Mouse (Mus musculus) liver, embryonic 13.5 days (tissue): ENCODE measurements at regions not wholly inside any gene's neighbourhood (a gene's known extent, or its start where the extent isn't known, plus 50 kb on each side); places are given as distances from the start of the nearest gene placed in this dataset.

Experiments used
- ATAC-seq: fragments of 200-750 bp; cut with Nextera tagmentation; 2 replicates; pipeline ENCODE4 v1.8.0; 2017; ENCODE audit warnings: low read depth, mild to moderate bottlenecking, moderate number of reproducible peaks, moderate library complexity
- DNase-seq: peaks from one replicate; pipeline ENCODE4 v3.0.0; 2022
- H3K27ac ChIP-seq: fragments of 300-500 bp; sonication (generic); 2 replicates; pipeline ENCODE4 v1.5.1; 2015; ENCODE audit warnings: moderate library complexity, mild to moderate bottlenecking, inconsistent platforms
- H3K27me3 ChIP-seq: fragments of 300-500 bp; sonication (generic); 2 replicates; pipeline ENCODE4 v1.6.1; 2015; ENCODE audit warnings: mild to moderate bottlenecking, inconsistent platforms
- H3K36me3 ChIP-seq: fragments of 300-500 bp; sonication (generic); 2 replicates; pipeline ENCODE4 v1.6.1; 2015; ENCODE audit warnings: mild to moderate bottlenecking, inconsistent platforms
- H3K4me1 ChIP-seq: fragments of 300-500 bp; sonication (generic); replicated peaks from 2 replicates; pipeline ENCODE4 v1.6.1; 2015; ENCODE audit warnings: inconsistent platforms
- H3K4me2 ChIP-seq: fragments of 300-500 bp; sonication (generic); 2 replicates; pipeline ENCODE4 v1.6.1; 2015; ENCODE audit warnings: inconsistent platforms, mild to moderate bottlenecking, moderate library complexity
- H3K4me3 ChIP-seq: fragments of 300-500 bp; sonication (generic); replicated peaks from 2 replicates; pipeline ENCODE4 v1.5.1; 2015; ENCODE audit warnings: mild to moderate bottlenecking, inconsistent platforms
- H3K9ac ChIP-seq: fragments of 300-500 bp; sonication (generic); 2 replicates; pipeline ENCODE4 v1.6.1; 2015; ENCODE audit warnings: mild to moderate bottlenecking, inconsistent platforms
- H3K9me3 ChIP-seq: fragments of 300-500 bp; sonication (generic); replicated peaks from 2 replicates; pipeline ENCODE4 v1.6.1; 2016; ENCODE audit warnings: inconsistent platforms
- WGBS: fragments of 180-500 bp; shearing (Covaris S2); methylation state at CpG from one replicate; pipeline ENCODE4 v1.1.7; 2015; ENCODE audit not compliant: insufficient replicate concordance; 5-methylcytosine and 5-hydroxymethylcytosine counted together

DNA sequence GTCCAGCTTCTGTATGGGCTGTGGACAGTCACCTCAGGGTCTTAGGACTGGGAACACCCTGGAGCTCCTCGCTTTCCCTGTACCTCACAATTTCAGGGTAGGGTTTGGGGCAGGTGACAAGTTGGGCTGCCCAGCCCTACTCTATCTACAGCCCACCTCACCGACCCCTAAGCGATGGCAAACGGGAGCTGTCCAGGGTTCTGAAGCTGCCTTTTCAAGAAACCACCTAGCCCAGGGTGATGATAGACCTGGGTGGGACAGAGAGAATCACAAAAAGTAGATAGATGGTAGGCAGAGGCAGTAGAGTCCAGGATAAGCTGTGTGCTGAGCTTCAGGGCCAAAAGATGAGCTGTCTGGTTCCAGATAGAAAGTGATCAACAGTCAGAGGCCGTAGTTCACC is 479.7 kb upstream of the Zdhhc25 start:
- Histone ChIP-seq H3K4me3 (no peak overlapping the region), H3K9ac (no peak overlapping the region), H3K27ac (no peak overlapping the region), H3K27me3 (no peaks in the 10 kb centered on the region), H3K9me3 (peaks cover 5% of the 10 kb centered on the region), H3K4me1 (no peaks in the 10 kb centered on the region), H3K36me3 (no peaks in the 10 kb centered on the region), H3K4me2 (no peak overlapping the region)
- ATAC-seq (no peak), DNase-seq (no peak)
- WGBS: 48% methylated on average over 5 of the region's 5 CpGs

DNA sequence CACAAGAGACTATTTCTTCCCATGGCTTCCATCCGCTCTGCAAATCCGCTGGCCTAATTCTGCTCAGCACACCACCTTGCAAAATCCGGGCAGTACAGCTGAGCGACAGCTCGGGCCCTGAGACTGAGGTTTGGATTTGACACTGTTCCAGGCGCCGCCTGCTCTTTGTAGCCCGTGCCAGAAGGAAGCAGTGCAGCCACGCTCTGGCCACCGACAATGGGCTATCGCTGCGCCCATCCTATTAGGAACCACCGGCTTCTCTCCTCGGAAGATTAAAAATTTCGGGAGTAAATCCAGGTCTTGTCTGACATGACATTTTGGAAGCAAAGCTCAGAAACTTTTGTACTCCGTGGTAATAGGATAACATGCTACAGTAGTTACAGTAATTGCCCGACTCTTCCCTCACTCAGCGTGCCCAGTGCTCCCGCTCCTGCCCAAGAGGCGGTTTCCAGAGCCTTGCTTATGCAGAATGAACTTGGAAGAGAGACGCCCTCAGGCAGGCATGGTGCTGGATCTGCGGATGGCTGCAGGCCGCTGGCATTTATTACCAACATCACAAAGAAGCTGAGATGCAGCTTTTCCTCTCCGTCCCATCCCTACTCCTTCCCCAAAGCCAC is 476.1 kb upstream of the Zdhhc25 start:
- H3K4me1 ChIP-seq: no peaks in the 10 kb centered on the region
- no peaks in the 10 kb centered on the region for H3K27me3 ChIP-seq
- peaks cover 9% of the 10 kb centered on the region for H3K9me3 ChIP-seq
- WGBS: 74% methylated on average over 24 of the region's 24 CpGs
- H3K27ac ChIP-seq: no peak overlapping the region
- ATAC-seq (no peak), DNase-seq (no peak)
- no peak overlapping the region for H3K9ac ChIP-seq
- no peak overlapping the region for H3K4me3 ChIP-seq
- H3K36me3 ChIP-seq: no peaks in the 10 kb centered on the region
- no peak overlapping the region for H3K4me2 ChIP-seq

DNA sequence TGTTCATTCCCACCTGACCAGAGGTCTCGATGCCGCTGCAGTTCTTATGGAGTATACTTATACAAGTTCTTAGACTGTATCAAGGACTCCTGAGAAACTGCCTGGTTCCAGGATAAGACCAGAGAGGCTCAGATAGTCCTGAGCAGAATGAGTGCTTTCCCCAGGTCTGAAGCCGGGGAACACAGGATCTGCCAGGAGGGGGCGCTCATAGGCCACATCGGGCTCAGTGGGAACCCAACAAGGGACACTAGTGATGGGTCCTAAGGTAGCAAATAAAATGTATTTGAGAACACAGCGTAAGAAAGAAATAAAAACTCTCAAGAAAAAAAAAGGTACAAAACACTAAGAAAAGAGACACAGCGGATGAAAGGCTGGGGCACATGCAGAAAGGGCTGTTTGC is 454.0 kb upstream of the Zdhhc25 start:
- no peaks in the 10 kb centered on the region for H3K4me1 ChIP-seq
- no peaks in the 10 kb centered on the region for H3K9me3 ChIP-seq
- H3K27ac ChIP-seq: no peak overlapping the region
- ATAC-seq: no peak
- H3K4me2 ChIP-seq: no peak overlapping the region
- no peak for DNase-seq
- no peak overlapping the region for H3K9ac ChIP-seq
- H3K36me3 ChIP-seq: no peaks in the 10 kb centered on the region
- no peak overlapping the region for H3K4me3 ChIP-seq
- no peaks in the 10 kb centered on the region for H3K27me3 ChIP-seq
- 40% methylated on average over 7 of the region's 7 CpGs for WGBS

DNA sequence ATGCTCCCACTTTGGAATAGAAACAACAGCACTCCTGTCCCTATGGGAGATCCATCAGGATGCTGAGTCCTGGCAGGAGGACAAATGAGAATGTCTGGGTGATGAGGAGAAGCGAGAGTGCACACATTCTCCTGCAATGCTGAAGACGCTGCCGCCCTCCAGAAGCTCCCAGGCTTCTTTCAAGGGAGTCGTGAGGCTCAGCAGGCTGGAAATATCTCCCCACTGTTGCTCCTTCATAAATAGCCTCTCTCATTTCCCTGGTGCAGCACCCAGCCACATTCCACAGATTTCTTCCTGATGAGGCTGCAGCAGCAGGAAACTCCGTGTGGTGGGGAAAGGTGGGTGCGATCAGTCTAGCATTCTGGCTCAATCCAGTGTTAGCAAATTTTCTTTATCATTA is 448.9 kb upstream of the Zdhhc25 start:
- no peaks in the 10 kb centered on the region for H3K4me1 ChIP-seq
- WGBS: 57% methylated on average over 6 of the region's 6 CpGs
- no peaks in the 10 kb centered on the region for H3K27me3 ChIP-seq
- no peaks in the 10 kb centered on the region for H3K36me3 ChIP-seq
- H3K4me3 ChIP-seq: no peak overlapping the region
- ATAC-seq (no peak), DNase-seq (no peak)
- no peak overlapping the region for H3K4me2 ChIP-seq
- H3K9ac ChIP-seq: no peak overlapping the region
- H3K9me3 ChIP-seq: peaks cover 8% of the 10 kb centered on the region; the same call in 1 of the 2 replicates
- no peak overlapping the region for H3K27ac ChIP-seq

DNA sequence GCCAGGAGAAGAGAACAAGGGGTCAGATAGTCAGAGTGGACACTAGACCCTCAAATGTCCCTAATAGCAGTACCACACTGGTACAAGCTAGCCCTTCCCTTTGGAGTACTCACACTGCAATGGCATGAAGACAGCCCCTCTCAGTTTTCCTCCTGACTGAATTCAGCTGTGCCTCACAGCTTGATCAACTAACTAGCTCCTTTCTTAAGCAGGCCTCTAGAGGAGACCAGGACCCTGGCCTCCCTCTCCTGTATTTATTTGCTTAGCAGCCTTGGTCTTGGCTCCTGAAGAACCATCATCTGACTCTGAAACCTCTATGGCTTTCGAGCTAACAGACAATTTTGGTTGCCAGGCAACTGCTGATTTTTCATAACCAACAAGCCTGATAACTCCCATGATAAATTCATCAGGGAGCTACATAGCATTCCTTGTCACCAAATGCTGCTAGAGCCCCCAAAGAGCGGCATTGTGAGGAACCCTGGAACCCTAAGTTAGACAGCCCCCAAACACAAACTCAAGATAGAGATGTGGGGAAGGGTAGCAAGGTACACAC is 440.4 kb upstream of the Zdhhc25 start:
- Histone ChIP-seq H3K4me1 (no peaks in the 10 kb centered on the region), H3K27me3 (no peaks in the 10 kb centered on the region), H3K4me2 (no peak overlapping the region), H3K36me3 (no peaks in the 10 kb centered on the region), H3K9ac (no peak overlapping the region), H3K4me3 (no peak overlapping the region), H3K9me3 (peaks cover 18% of the 10 kb centered on the region; the same call in 1 of the 2 replicates), H3K27ac (no peak overlapping the region)
- 44% methylated on average over 2 of the region's 2 CpGs for WGBS
- DNase-seq (no peak), ATAC-seq (no peak)

DNA sequence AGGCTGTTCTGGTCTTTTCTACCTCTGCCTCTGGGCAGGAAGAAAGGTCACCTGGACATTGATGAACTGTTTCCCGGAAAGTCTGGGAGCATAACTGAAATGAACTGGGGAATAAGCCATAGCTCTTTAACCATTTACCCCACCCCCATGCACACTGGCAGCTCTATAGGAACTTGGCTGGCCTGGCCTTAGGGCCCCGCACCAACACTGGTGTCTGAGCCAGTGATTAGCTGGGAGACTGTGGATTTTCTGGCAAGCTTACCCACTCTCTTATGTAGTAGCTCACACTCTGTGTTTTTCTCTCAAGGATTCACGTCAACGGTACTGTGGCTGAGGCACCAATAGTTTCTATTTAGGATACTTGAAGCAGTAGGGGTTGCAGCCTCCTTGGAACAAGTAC is 439.8 kb upstream of the Zdhhc25 start:
- no peak overlapping the region for H3K27ac ChIP-seq
- DNase-seq (no peak), ATAC-seq (no peak)
- no peaks in the 10 kb centered on the region for H3K4me1 ChIP-seq
- H3K9me3 ChIP-seq: peaks cover 13% of the 10 kb centered on the region; the same call in 1 of the 2 replicates
- no peak overlapping the region for H3K9ac ChIP-seq
- no peaks in the 10 kb centered on the region for H3K27me3 ChIP-seq
- H3K4me2 ChIP-seq: no peak overlapping the region
- no peaks in the 10 kb centered on the region for H3K36me3 ChIP-seq
- WGBS: 71% methylated on average over 4 of the region's 4 CpGs
- H3K4me3 ChIP-seq: no peak overlapping the region

DNA sequence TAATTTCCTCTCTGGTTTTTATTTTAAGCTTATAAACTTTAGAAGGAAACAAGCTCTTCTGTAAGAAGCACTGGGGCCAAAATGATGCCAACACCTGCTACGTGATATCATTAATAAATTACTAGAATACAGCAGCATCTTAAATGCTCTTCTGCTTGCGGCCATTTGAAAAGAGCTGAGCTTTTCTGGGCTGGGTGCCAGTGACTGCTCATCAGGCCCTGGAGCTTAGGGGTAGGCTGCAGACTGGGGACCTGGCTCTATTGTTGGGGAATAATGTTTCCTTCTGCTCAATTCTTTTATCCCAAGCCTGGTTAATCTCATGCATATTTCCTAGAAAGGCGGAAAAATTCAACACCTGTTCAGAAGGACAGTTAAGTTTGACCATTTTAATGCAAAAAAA is 436.7 kb upstream of the Zdhhc25 start:
- Histone ChIP-seq H3K4me1 (no peaks in the 10 kb centered on the region), H3K27ac (no peak overlapping the region), H3K9me3 (0 out of 2 replicates have a peak, but pooled peaks cover 10% of the 10 kb centered on the region), H3K9ac (no peak overlapping the region), H3K36me3 (no peaks in the 10 kb centered on the region), H3K4me3 (no peak overlapping the region), H3K4me2 (no peak overlapping the region), H3K27me3 (no peaks in the 10 kb centered on the region)
- ATAC-seq (no peak), DNase-seq (no peak)
- WGBS: 53% methylated on average over 3 of the region's 3 CpGs

DNA sequence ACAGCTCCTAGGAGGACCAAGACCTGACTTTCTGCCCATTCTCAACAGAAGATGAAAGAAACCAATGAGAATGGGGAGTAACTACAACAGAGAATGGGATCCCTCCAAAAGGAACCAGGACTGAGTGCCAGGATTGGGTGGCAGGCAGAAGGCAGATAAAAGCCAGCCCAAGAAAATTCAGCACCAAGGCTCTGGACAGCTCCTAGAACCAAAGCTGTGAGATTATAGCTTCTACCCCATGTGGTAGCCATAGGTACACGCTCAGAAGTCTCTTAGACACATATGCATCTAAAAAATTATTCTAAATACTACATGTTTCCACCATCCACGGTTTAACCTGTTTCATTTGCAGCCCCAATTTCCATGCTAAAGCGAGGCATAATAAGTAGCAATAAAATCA is 425.8 kb upstream of the Zdhhc25 start:
- WGBS: 32% methylated on average over 3 of the region's 3 CpGs
- no peak overlapping the region for H3K27ac ChIP-seq
- no peak for DNase-seq

DNA sequence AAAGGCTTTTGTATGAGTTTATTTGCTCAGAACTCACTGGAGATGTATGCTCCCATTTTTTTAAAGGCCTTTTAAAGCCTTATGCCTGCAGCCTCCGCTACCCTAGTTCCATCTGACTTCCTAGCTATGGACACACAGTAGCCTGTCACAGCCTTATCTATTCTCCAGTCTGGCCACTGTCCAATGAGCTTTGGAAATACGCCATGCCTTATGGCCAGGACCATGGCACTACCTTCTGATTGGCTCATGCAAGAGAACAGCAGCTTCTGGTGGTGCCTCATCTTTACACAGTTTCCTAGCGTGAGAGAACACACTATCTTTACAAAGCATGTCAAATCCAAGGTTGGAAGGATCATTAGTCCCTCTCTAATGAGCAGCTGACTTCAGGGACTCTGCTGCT is 424.1 kb upstream of the Zdhhc25 start:
- DNase-seq: no peak
- no peak for ATAC-seq
- Histone ChIP-seq H3K9me3 (peaks cover 7% of the 10 kb centered on the region; the same call in 1 of the 2 replicates), H3K27me3 (no peaks in the 10 kb centered on the region), H3K4me3 (no peak overlapping the region), H3K36me3 (no peaks in the 10 kb centered on the region), H3K4me2 (no peak overlapping the region), H3K27ac (no peak overlapping the region), H3K4me1 (no peaks in the 10 kb centered on the region), H3K9ac (no peak overlapping the region)
- WGBS: 47% methylated on average over 3 of the region's 3 CpGs

More for the DNA sequence above, 425.8 kb upstream of the Zdhhc25 start:
- no peak for ATAC-seq
- no peaks in the 10 kb centered on the region for H3K27me3 ChIP-seq
- H3K36me3 ChIP-seq: no peaks in the 10 kb centered on the region
- no peak overlapping the region for H3K4me3 ChIP-seq
- no peak overlapping the region for H3K4me2 ChIP-seq
- H3K9me3 ChIP-seq: no peaks in the 10 kb centered on the region; the same call in 1 of the 2 replicates
- H3K9ac ChIP-seq: no peak overlapping the region
- H3K4me1 ChIP-seq: no peaks in the 10 kb centered on the region

DNA sequence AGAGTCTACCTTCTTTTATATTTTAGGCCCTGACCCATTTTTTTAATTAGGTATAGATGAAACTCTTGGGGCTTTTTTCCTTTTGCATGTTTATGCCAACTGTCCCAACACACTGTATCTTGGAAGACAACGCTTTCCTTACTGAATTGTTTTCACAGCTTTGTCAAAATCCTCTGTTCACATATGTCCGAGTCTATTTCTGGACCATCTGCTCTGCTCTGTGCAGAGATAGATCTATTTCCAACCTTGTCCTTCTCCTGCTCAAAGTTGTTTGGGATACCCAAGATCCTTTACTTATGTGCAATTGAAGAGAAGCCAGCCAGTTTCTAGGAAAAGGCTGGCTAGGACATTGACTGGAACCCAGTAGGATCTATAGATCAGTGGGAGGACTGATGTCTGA is 403.6 kb upstream of the Zdhhc25 start:
- no peaks in the 10 kb centered on the region for H3K4me1 ChIP-seq
- H3K27ac ChIP-seq: no peak overlapping the region
- WGBS: 76% methylated on average over 2 of the region's 2 CpGs
- H3K4me3 ChIP-seq: no peak overlapping the region
- no peak overlapping the region for H3K9ac ChIP-seq
- peaks cover 4% of the 10 kb centered on the region for H3K9me3 ChIP-seq
- no peak overlapping the region for H3K4me2 ChIP-seq
- ATAC-seq: no peak
- H3K36me3 ChIP-seq: no peaks in the 10 kb centered on the region
- DNase-seq: no peak
- H3K27me3 ChIP-seq: no peaks in the 10 kb centered on the region

DNA sequence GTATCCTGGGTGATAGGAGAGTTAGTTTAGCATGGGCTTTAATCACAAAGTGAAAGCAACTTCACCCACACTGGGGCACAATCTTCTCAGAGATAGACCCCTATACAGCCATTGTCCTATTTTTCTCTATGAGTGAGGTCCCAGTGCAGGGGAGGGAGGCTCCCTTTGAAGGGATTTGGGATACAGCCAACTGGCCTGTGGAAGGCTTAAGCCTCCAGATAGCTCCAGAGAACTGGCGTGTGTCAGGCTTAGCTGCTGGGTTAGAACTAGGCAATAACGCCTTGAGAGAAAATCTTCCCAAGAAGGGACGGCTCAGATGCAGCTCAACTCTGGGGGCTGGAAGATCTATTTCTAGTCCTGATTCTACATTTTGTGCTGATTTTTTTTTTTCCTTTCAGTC is 397.4 kb upstream of the Zdhhc25 start:
- no peak for DNase-seq
- no peaks in the 10 kb centered on the region for H3K36me3 ChIP-seq
- no peak for ATAC-seq
- no peak overlapping the region for H3K9ac ChIP-seq
- no peak overlapping the region for H3K4me3 ChIP-seq
- H3K27me3 ChIP-seq: no peaks in the 10 kb centered on the region
- no peaks in the 10 kb centered on the region for H3K4me1 ChIP-seq
- H3K27ac ChIP-seq: no peak overlapping the region
- H3K4me2 ChIP-seq: no peak overlapping the region
- WGBS: 63% methylated on average over 3 of the region's 3 CpGs
- peaks cover 3% of the 10 kb centered on the region; the same call in 1 of the 2 replicates for H3K9me3 ChIP-seq

DNA sequence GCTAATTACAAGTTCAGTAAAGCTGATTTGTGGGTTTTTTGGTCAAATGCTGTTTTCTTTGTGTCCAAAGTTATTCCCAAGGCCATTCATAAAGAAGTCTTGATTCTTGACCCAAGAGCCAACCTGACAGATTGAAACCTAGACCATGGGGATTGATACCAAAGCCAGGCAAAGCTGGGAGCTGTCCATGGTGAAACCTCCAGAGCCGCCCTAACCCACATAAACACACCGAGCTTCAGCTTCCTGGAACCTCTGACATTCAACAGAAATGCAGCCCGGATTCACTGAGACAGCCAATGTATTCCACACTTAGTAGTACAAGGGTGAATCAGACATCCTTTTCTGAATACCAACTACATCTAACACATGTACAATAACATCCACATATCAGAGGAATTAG is 386.7 kb upstream of the Zdhhc25 start:
- WGBS: 39% methylated on average over 3 of the region's 3 CpGs
- no peak for ATAC-seq
- H3K4me2 ChIP-seq: no peak overlapping the region
- no peak overlapping the region for H3K4me3 ChIP-seq
- no peak overlapping the region for H3K27ac ChIP-seq
- DNase-seq: no peak
- H3K9me3 ChIP-seq: 0 out of 2 replicates have a peak, but pooled peaks cover 16% of the 10 kb centered on the region
- no peaks in the 10 kb centered on the region for H3K36me3 ChIP-seq
- no peaks in the 10 kb centered on the region for H3K27me3 ChIP-seq
- no peak overlapping the region for H3K9ac ChIP-seq
- no peaks in the 10 kb centered on the region for H3K4me1 ChIP-seq
